Mouse (Mus musculus) midbrain, embryonic 16.5 days (tissue): ENCODE data around the gene Ddb2. TPM values are rescaled to one million over a fixed set of nuclear protein-coding genes. Genes with fewer than 3 reads are reported as not detected.

Experiments used
- ATAC-seq: fragments of 200-750 bp; cut with Nextera tagmentation; 2 replicates; pipeline ENCODE4 v1.8.0; 2017; ENCODE audit warnings: moderate TSS enrichment
- H3K27ac ChIP-seq: fragments of 300-500 bp; sonication (generic); 2 replicates; pipeline ENCODE4 v1.5.1; 2014; ENCODE audit warnings: mild to moderate bottlenecking, low read length, mixed read lengths
- H3K27me3 ChIP-seq: fragments of 300-500 bp; sonication (generic); 2 replicates; pipeline ENCODE4 v1.6.1; 2014; ENCODE audit warnings: low read depth, low read length, mixed read lengths; ENCODE audit not compliant: control insufficient read depth, insufficient read depth
- H3K36me3 ChIP-seq: fragments of 300-500 bp; sonication (generic); 2 replicates; pipeline ENCODE4 v1.6.1; 2014; ENCODE audit warnings: mild to moderate bottlenecking, low read length, moderate library complexity, mixed read lengths; ENCODE audit not compliant: control insufficient read depth, insufficient read depth
- H3K4me1 ChIP-seq: fragments of 300-500 bp; sonication (generic); 2 replicates; pipeline ENCODE4 v1.6.1; 2014; ENCODE audit warnings: mild to moderate bottlenecking, low read length, mixed read lengths; ENCODE audit not compliant: control insufficient read depth, insufficient read depth
- H3K4me2 ChIP-seq: fragments of 300-500 bp; sonication (generic); 2 replicates; pipeline ENCODE4 v1.6.1; 2014; ENCODE audit warnings: mild to moderate bottlenecking, low read length, mixed read lengths
- H3K4me3 ChIP-seq: fragments of 300-500 bp; sonication (generic); 2 replicates; pipeline ENCODE4 v1.5.1; 2014; ENCODE audit warnings: low read depth, mild to moderate bottlenecking, low read length, moderate library complexity, mixed read lengths
- H3K9ac ChIP-seq: fragments of 300-500 bp; sonication (generic); 2 replicates; pipeline ENCODE4 v1.6.1; 2014; ENCODE audit warnings: low read depth, low read length, mixed read lengths
- H3K9me3 ChIP-seq: fragments of 300-500 bp; sonication (generic); replicated peaks from 2 replicates; pipeline ENCODE4 v1.6.1; 2014; ENCODE audit warnings: mild to moderate bottlenecking, low read length, mixed read lengths; ENCODE audit not compliant: control insufficient read depth, poor library complexity, severe bottlenecking
- WGBS: fragments of 180-500 bp; shearing (Covaris S2); extraction: QIAGEN DNeasy Blood & Tissue Kit; methylation state at CpG from one replicate; pipeline ENCODE4 v1.1.7; 2014; 5-methylcytosine and 5-hydroxymethylcytosine counted together
- polyA plus RNA-seq: library from polyadenylated mRNA; unstranded; fragments of >200 nt; fragmentation: Nextera tagmentation; extraction: Ambion mirVana; gene quantifications from 2 replicates; pipeline ENCODE4 v1.2.1, GENCODE M21; 2015

Gene Ddb2
- polyA plus RNA-seq, 1 experiment from 2014 or later, result 18.4 TPM

GRCm38 (mm10) chr2:91202222-91202971, 34.4 kb downstream of the Ddb2 start, which contains the start of the genes Nr1h3 and Acp2:
Nr1h3 (minus strand) TSS chr2:91202834.
Acp2 (plus strand) TSS chr2:91202885.
- peaks cover 16% of the 10 kb centered on the region for H3K36me3 ChIP-seq
- ATAC-seq, result peak; percentile 98

DNA sequence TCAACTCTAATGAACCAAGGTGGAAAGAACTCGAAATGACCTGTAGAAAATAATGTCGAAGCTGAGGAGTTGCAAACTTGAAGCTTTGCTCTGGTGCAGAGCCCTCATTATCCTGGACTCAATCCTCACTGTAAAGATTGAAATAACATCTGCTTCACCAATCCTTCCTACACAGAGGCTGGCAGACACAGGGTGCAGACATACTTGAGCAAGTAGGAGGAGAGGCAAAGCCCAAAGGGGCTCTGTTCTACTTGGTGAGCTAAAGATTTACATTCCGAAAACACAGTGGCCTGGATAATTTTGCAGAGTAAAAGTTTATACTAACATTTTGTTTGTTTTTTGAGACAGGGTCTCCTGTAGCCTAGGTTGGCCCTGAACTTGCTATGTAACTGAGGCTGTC, 37.9 kb downstream of the Ddb2 start:
- H3K9ac ChIP-seq, result no peak overlapping the region
- H3K36me3 ChIP-seq, result no peaks in the 10 kb centered on the region
- peaks cover 16% of the 10 kb centered on the region for H3K4me1 ChIP-seq
- no peak overlapping the region for H3K4me3 ChIP-seq
- no peak overlapping the region for H3K27ac ChIP-seq
- no peak overlapping the region for H3K4me2 ChIP-seq
- whole genome bisulfite sequencing, result 88% methylated on average over 3 of the region's 3 CpGs
- H3K27me3 ChIP-seq, result no peaks in the 10 kb centered on the region
- no peak for ATAC-seq
- no peaks in the 10 kb centered on the region for H3K9me3 ChIP-seq

More at GRCm38 (mm10) chr2:91202222-91202971, 34.4 kb downstream of the Ddb2 start, which contains the start of the genes Nr1h3 and Acp2:
- H3K4me2 ChIP-seq, result peak within 1 kb of the TSS; percentile 85
- H3K4me3 ChIP-seq, result peak within 1 kb of the TSS; percentile 62
- peak within 1 kb of the TSS; percentile 89 for H3K27ac ChIP-seq
- H3K4me1 ChIP-seq, result peaks cover 16% of the 10 kb centered on the region
- peak within 1 kb of the TSS; percentile 79 for H3K9ac ChIP-seq
- H3K27me3 ChIP-seq, result no peaks in the 10 kb centered on the region
- no peaks in the 10 kb centered on the region for H3K9me3 ChIP-seq
- WGBS, result 4% methylated on average over 28 of the region's 28 CpGs

DNA sequence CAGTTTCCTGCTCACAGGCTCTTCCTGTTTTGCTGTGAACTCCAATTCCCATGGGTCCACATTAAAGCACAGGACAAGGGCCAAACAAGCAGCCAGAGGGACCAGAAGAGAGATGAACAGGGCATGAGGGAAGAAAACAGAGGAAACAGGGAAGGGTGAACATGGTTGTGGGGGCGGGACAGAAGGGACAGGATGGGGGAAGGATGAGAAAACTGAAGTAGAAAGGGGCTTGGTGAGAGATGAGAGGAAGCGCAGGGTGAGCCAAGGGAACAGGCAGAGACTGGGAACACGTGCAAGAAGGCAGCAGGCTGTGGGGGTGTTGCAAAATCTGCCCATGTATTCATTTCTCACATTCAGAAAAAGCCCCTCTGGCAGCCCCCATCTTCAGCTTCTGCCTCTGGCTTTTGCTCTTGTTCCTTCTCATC, 40.2 kb downstream of the Ddb2 start:
- no peak overlapping the region for H3K4me3 ChIP-seq
- H3K27ac ChIP-seq, result no peak overlapping the region
- H3K9me3 ChIP-seq, result no peaks in the 10 kb centered on the region
- ATAC-seq, result no peak
- H3K9ac ChIP-seq, result no peak overlapping the region
- peaks cover 8% of the 10 kb centered on the region for H3K4me1 ChIP-seq
- H3K4me2 ChIP-seq, result no peak overlapping the region
- 74% methylated on average over 3 of the region's 3 CpGs for WGBS
- H3K36me3 ChIP-seq, result no peaks in the 10 kb centered on the region
- no peaks in the 10 kb centered on the region for H3K27me3 ChIP-seq

- H3K27ac ChIP-seq, result 0 out of 2 replicates have a peak overlapping the region, but pooled peaks have one; percentile 17
- WGBS, result under 1% methylated on average over 27 of the region's 27 CpGs
- peak; percentile 86 for ATAC-seq
- peak overlapping the region; percentile 20 for H3K4me3 ChIP-seq
- no peaks in the 10 kb centered on the region for H3K36me3 ChIP-seq
- H3K4me1 ChIP-seq, result peaks cover 8% of the 10 kb centered on the region
- no peaks in the 10 kb centered on the region for H3K9me3 ChIP-seq
- H3K4me2 ChIP-seq, result peak overlapping the region; percentile 47
- H3K27me3 ChIP-seq, result no peaks in the 10 kb centered on the region
- H3K9ac ChIP-seq, result peak overlapping the region; percentile 58
These were observed 42.0 kb downstream of the Ddb2 start for GRCm38 (mm10) chr2:91194624-91195332.

- H3K36me3 ChIP-seq, result no peaks in the 10 kb centered on the region
- H3K27ac ChIP-seq, result no peak overlapping the region
- no peak overlapping the region for H3K9ac ChIP-seq
- no peaks in the 10 kb centered on the region for H3K27me3 ChIP-seq
- WGBS, result 86% methylated on average over 16 of the region's 16 CpGs
- no peak overlapping the region for H3K4me2 ChIP-seq
- H3K4me1 ChIP-seq, result peaks cover 8% of the 10 kb centered on the region
- no peak overlapping the region for H3K4me3 ChIP-seq
- ATAC-seq, result no peak
- no peaks in the 10 kb centered on the region for H3K9me3 ChIP-seq
These were observed 46.3 kb downstream of the Ddb2 start for GRCm38 (mm10) chr2:91190501-91190900.

DNA sequence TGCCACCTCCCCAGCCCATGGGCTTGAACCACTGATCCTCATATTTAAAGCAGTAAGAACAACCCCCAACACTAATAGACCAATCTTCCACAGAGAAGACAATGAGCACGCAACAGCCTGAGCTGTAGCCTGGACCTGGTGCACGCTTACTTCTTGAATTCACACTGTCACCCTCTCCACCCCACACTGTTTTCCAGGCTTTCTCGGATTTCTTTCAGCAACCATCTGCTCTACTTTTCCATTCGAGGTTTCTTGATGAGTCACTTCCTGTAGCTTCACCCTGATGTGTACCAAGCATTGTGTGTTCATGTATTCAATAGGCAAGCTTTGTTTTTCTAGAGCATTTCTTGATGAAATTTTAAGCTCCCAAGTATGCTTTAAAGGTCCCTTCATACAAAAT, 49.4 kb downstream of the Ddb2 start:
- Histone ChIP-seq H3K4me2 (no peak overlapping the region), H3K4me3 (no peak overlapping the region), H3K9me3 (no peaks in the 10 kb centered on the region), H3K4me1 (peaks cover 5% of the 10 kb centered on the region), H3K9ac (no peak overlapping the region), H3K36me3 (no peaks in the 10 kb centered on the region), H3K27ac (no peak overlapping the region), H3K27me3 (no peaks in the 10 kb centered on the region)
- WGBS, result 71% methylated on average over 4 of the region's 4 CpGs
- ATAC-seq, result no peak

GRCm38 (mm10) chr2:91186208-91186607, 50.6 kb downstream of the Ddb2 start:
- Histone ChIP-seq H3K9ac (no peak overlapping the region), H3K36me3 (no peaks in the 10 kb centered on the region), H3K9me3 (no peaks in the 10 kb centered on the region), H3K27me3 (no peaks in the 10 kb centered on the region), H3K27ac (no peak overlapping the region), H3K4me2 (no peak overlapping the region), H3K4me3 (no peak overlapping the region), H3K4me1 (peaks cover 12% of the 10 kb centered on the region)
- WGBS, result 83% methylated on average over 1 of the region's 1 CpGs
- no peak for ATAC-seq

GRCm38 (mm10) chr2:91183711-91184405, 52.9 kb downstream of the Ddb2 start, which contains the start of gene Madd:
Madd (minus strand) TSS chr2:91183837.
- no peaks in the 10 kb centered on the region for H3K27me3 ChIP-seq
- peaks cover 25% of the 10 kb centered on the region for H3K4me1 ChIP-seq
- H3K4me3 ChIP-seq, result peak within 1 kb of the TSS; percentile 94
- H3K36me3 ChIP-seq, result no peaks in the 10 kb centered on the region
- H3K9me3 ChIP-seq, result no peaks in the 10 kb centered on the region
- H3K4me2 ChIP-seq, result peak within 1 kb of the TSS; percentile 87
- 69% methylated on average over 15 of the region's 15 CpGs for WGBS
- peak within 1 kb of the TSS; percentile 96 for H3K27ac ChIP-seq
- H3K9ac ChIP-seq, result peak within 1 kb of the TSS; percentile 94
- ATAC-seq, result peak; percentile 11
